Mouse (Mus musculus) liver, embryonic 11.5 days (tissue): Measurements from ENCODE around the gene Pik3cd. TPM values are rescaled to one million over a fixed set of nuclear protein-coding genes. Genes with fewer than 3 reads are reported as not detected.

Source experiments
- ATAC-seq: fragments of 200-750 bp; cut with Nextera tagmentation; replicated peaks from 2 replicates; pipeline ENCODE4 v1.8.0; 2017; ENCODE audit warnings: moderate number of reproducible peaks, mild to moderate bottlenecking, moderate TSS enrichment, moderate library complexity; ENCODE audit not compliant: low FRiP score
- DNase-seq: peaks from one replicate; pipeline ENCODE4 v3.0.0-alpha.2; 2017; ENCODE audit warnings: low spot score
- H3K27ac ChIP-seq: fragments of 300-500 bp; sonication (generic); 2 replicates; pipeline ENCODE4 v1.5.1; 2014; ENCODE audit warnings: mild to moderate bottlenecking, low read depth, low read length, control low read depth
- H3K27me3 ChIP-seq: fragments of 300-500 bp; sonication (generic); replicated peaks from 2 replicates; pipeline ENCODE4 v1.6.1; 2014; ENCODE audit warnings: low read length, mixed read lengths; ENCODE audit not compliant: control insufficient read depth, insufficient read depth
- H3K36me3 ChIP-seq: fragments of 300-500 bp; sonication (generic); 2 replicates; pipeline ENCODE4 v1.6.1; 2014; ENCODE audit warnings: mild to moderate bottlenecking, low read length, moderate library complexity, mixed read lengths; ENCODE audit not compliant: control insufficient read depth, insufficient read depth
- H3K4me1 ChIP-seq: fragments of 300-500 bp; sonication (generic); replicated peaks from 2 replicates; pipeline ENCODE4 v1.6.1; 2014; ENCODE audit warnings: low read length, mixed read lengths; ENCODE audit not compliant: control insufficient read depth, insufficient read depth
- H3K4me2 ChIP-seq: fragments of 300-500 bp; sonication (generic); 2 replicates; pipeline ENCODE4 v1.6.1; 2014; ENCODE audit warnings: mild to moderate bottlenecking, control low read depth, moderate library complexity
- H3K4me3 ChIP-seq: fragments of 300-500 bp; sonication (generic); 2 replicates; pipeline ENCODE4 v1.5.1; 2014; ENCODE audit warnings: low read depth, low read length, control low read depth
- H3K9ac ChIP-seq: fragments of 300-500 bp; sonication (generic); 2 replicates; pipeline ENCODE4 v1.6.1; 2014; ENCODE audit warnings: low read depth, low read length, control low read depth
- H3K9me3 ChIP-seq: fragments of 300-500 bp; sonication (generic); 2 replicates; pipeline ENCODE4 v1.6.1; 2016; ENCODE audit warnings: low read length, inconsistent platforms, mixed read lengths; ENCODE audit not compliant: control insufficient read depth
- WGBS: fragments of 180-500 bp; shearing (Covaris S2); extraction: QIAGEN DNeasy Blood & Tissue Kit; methylation state at CpG from one replicate; pipeline ENCODE4 v1.1.7; 2014; 5-methylcytosine and 5-hydroxymethylcytosine counted together
- polyA plus RNA-seq: library from polyadenylated mRNA; unstranded; fragments of >200 nt; fragmentation: Nextera tagmentation; extraction: Ambion mirVana; gene quantifications from 2 replicates; pipeline ENCODE4 v1.2.1, GENCODE M21; 2014

The Pik3cd gene
- polyA plus RNA-seq, 1 experiment from 2014 or later, result 12.6 TPM

- 78% methylated on average over 8 of the region's 8 CpGs for WGBS
- Histone ChIP-seq H3K36me3 (peaks cover 60% of the 10 kb centered on the region), H3K4me1 (no peaks in the 10 kb centered on the region), H3K27me3 (no peaks in the 10 kb centered on the region), H3K4me3 (no peak overlapping the region), H3K27ac (no peak overlapping the region), H3K9ac (no peak overlapping the region), H3K4me2 (no peak overlapping the region), H3K9me3 (no peaks in the 10 kb centered on the region)
- ATAC-seq (no peak), DNase-seq (no peak)
Observed at GRCm38 (mm10) chr4:149721163-149721562, 18.8 kb upstream of the Pik3cd start.

- Histone ChIP-seq H3K27me3 (no peaks in the 10 kb centered on the region), H3K9ac (no peak overlapping the region), H3K4me3 (no peak overlapping the region), H3K27ac (no peak overlapping the region), H3K4me1 (no peaks in the 10 kb centered on the region), H3K9me3 (no peaks in the 10 kb centered on the region), H3K4me2 (no peak overlapping the region), H3K36me3 (peaks cover 61% of the 10 kb centered on the region)
- ATAC-seq (no peak), DNase-seq (no peak)
- WGBS, result 82% methylated on average over 6 of the region's 6 CpGs
Observed at GRCm38 (mm10) chr4:149719686-149720085, 17.3 kb upstream of the Pik3cd start.

- ATAC-seq, result no peak
- Histone ChIP-seq H3K4me3 (no peak overlapping the region), H3K4me2 (no peak overlapping the region), H3K27me3 (no peaks in the 10 kb centered on the region), H3K4me1 (no peaks in the 10 kb centered on the region), H3K36me3 (peaks cover 40% of the 10 kb centered on the region), H3K27ac (no peak overlapping the region), H3K9ac (no peak overlapping the region), H3K9me3 (no peaks in the 10 kb centered on the region)
- DNase-seq, result no peak
- 71% methylated on average over 3 of the region's 3 CpGs for WGBS
Observed at GRCm38 (mm10) chr4:149714542-149714941, 12.2 kb upstream of the Pik3cd start.

DNA sequence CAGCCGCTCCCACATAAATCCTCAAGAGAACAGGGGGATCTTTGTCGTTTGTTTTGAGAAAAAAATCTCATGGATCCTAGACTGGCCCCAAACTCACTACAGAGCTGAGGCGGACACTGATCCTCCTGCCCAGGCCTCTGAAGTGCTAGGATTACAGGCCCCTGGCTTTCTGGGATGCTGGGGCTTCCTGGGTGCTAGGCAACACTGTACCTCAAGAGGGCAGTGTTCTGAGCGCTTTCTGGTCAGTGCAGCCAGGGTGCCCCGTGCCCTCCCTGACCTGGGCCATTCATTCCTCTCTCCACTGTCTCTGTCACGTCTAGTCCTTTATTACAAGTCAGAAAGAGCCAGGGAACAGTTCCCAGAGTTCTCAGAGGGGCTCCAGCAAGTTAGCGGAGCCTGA, 9.6 kb upstream of the Pik3cd start:
- WGBS, result 28% methylated on average over 7 of the region's 7 CpGs
- DNase-seq (no peak), ATAC-seq (no peak)
- Histone ChIP-seq H3K4me2 (no peak overlapping the region), H3K36me3 (peaks cover 18% of the 10 kb centered on the region; the same call in 1 of the 2 replicates), H3K4me1 (no peaks in the 10 kb centered on the region), H3K27me3 (no peaks in the 10 kb centered on the region), H3K9ac (no peak overlapping the region), H3K9me3 (no peaks in the 10 kb centered on the region), H3K4me3 (no peak overlapping the region), H3K27ac (no peak overlapping the region)

DNA sequence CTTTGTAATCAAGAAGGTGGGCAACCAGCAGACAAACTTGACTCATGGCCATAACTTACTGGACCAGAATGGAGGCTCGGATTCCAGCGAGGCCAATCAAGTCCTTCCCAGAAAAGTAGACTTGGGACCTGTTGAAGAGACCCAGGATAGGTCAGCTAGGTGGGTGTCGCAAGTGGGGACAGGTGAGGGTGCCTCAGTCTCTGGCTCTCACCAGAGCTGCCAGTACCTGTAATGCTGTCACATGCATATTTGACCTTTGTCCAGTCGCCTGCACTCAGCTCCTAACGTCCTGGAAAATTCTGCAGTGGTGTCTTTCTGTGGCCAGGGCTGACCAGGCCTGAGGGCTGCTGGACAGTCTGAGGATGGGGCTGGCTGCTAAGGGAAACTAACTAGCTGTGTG, 9.1 kb upstream of the Pik3cd start:
- Histone ChIP-seq H3K4me2 (no peak overlapping the region), H3K27me3 (no peaks in the 10 kb centered on the region), H3K4me3 (no peak overlapping the region), H3K9me3 (no peaks in the 10 kb centered on the region), H3K4me1 (no peaks in the 10 kb centered on the region), H3K27ac (no peak overlapping the region), H3K9ac (no peak overlapping the region), H3K36me3 (peaks cover 13% of the 10 kb centered on the region; the same call in 1 of the 2 replicates)
- 90% methylated on average over 5 of the region's 5 CpGs for WGBS
- ATAC-seq (no peak), DNase-seq (no peak)

DNA sequence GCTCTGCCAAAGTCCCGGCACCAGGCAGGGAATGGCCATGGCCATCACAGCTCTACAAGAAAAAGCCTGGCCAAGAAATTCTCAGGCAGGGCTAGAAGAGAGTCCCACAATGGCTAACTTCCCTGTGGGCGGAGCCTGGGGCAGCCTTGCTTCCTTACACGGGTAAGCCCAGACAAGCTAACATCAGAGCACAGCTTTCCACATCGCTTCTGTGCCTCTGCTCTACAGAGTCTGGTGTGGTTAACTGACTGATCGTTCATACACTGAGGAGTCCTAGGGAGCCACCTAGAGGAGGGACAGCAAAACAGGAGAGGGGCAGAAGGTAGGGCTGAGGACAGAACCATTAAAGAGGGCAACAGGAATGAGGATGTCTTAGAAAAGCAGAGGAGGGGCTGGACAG, 8.1 kb upstream of the Pik3cd start:
- Histone ChIP-seq H3K4me2 (no peak overlapping the region), H3K9me3 (no peaks in the 10 kb centered on the region), H3K4me1 (no peaks in the 10 kb centered on the region), H3K27ac (no peak overlapping the region), H3K36me3 (peaks cover 5% of the 10 kb centered on the region; the same call in 1 of the 2 replicates), H3K4me3 (no peak overlapping the region), H3K27me3 (no peaks in the 10 kb centered on the region), H3K9ac (no peak overlapping the region)
- DNase-seq (no peak), ATAC-seq (peak; percentile 86)
- WGBS, result 17% methylated on average over 5 of the region's 5 CpGs

GRCm38 (mm10) chr4:149705941-149706340, 3.6 kb upstream of the Pik3cd start:
- no peak for ATAC-seq
- H3K4me3 ChIP-seq, result no peak overlapping the region
- H3K9me3 ChIP-seq, result no peaks in the 10 kb centered on the region
- 88% methylated on average over 8 of the region's 8 CpGs for WGBS
- DNase-seq, result no peak
- no peak overlapping the region for H3K27ac ChIP-seq
- 0 out of 2 replicates have a peak, but pooled peaks cover 7% of the 10 kb centered on the region for H3K4me1 ChIP-seq
- H3K4me2 ChIP-seq, result no peak overlapping the region
- no peak overlapping the region for H3K9ac ChIP-seq
- H3K36me3 ChIP-seq, result no peaks in the 10 kb centered on the region
- no peaks in the 10 kb centered on the region for H3K27me3 ChIP-seq

DNA sequence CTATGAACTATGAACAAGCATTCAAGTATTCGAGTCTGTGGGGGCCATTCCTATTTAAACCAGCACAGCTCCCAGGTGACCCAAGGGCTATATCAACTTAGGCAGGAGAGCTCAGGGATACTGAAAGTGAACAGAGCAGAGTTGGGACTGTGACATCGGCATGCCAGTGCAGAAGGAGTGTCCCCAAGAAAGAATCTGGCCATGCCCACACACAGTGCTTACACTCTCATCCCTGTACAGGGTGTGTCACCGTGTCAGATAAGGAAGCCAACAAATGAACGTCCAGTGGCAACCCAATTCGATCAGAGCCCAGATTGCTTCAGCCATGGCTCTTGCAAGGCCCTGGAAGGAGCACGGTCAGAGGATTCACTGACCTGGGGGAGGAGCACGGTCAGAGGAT, 2.9 kb upstream of the Pik3cd start:
- Histone ChIP-seq H3K27me3 (no peaks in the 10 kb centered on the region), H3K9ac (no peak overlapping the region), H3K4me3 (no peak overlapping the region), H3K4me2 (no peak overlapping the region), H3K27ac (no peak overlapping the region), H3K36me3 (no peaks in the 10 kb centered on the region), H3K9me3 (no peaks in the 10 kb centered on the region), H3K4me1 (0 out of 2 replicates have a peak, but pooled peaks cover 7% of the 10 kb centered on the region)
- DNase-seq, result no peak
- 47% methylated on average over 7 of the region's 7 CpGs for WGBS
- no peak for ATAC-seq

- H3K36me3 ChIP-seq, result no peaks in the 10 kb centered on the region
- H3K4me1 ChIP-seq, result peaks cover 16% of the 10 kb centered on the region
- WGBS, result 57% methylated on average over 18 of the region's 18 CpGs
- ATAC-seq, result peak; percentile 51
- no peak overlapping the region for H3K9ac ChIP-seq
- peak overlapping the region; percentile 15 for H3K4me2 ChIP-seq
- H3K27me3 ChIP-seq, result no peaks in the 10 kb centered on the region
- no peak overlapping the region for H3K27ac ChIP-seq
- H3K9me3 ChIP-seq, result no peaks in the 10 kb centered on the region
- no peak for DNase-seq
- H3K4me3 ChIP-seq, result no peak overlapping the region
Observed at GRCm38 (mm10) chr4:149701426-149702209, 753 bp downstream of the Pik3cd start.
